Mouse (Mus musculus): ENCODE measurements around the gene Prodh2. TPM values are rescaled to one million over a fixed set of nuclear protein-coding genes. Genes with fewer than 3 reads are reported as not detected.

The Prodh2 gene
- polyA plus RNA-seq, 1 experiment from 2014 or later = 0.13 TPM

DNA sequence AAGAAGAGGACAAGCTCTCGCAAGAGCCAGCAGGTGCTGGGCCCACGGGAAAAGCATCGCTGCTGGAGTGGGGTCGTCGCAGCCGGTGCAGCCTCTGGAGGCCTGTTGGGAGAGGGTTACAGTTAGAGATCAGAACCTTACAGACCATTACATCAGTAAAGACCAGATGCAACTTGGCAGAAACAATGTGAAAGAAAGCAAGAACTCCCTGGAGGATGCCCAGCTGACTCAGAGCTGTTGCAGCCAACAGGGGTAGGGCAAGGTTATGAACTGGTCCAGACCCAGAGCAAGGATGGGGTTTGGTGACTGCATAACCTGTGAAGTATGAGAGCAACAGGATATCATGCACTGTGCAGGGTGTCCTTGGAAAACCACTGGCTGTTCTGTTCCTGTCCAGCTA lies 31.1 kb downstream of the Prodh2 start:
- ATAC-seq (ENCODE audit: extremely low read depth, insufficient number of reproducible peaks, low FRiP score, low TSS enrichment) = no peak
- no peak overlapping the region for H3K4me3 ChIP-seq
- no peak overlapping the region for H3K27ac ChIP-seq (replicated peaks)
- WGBS = 85% methylated on average over 6 of the region's 6 CpGs
- no peak overlapping the region for H3K9ac ChIP-seq
- H3K27me3 ChIP-seq (replicated peaks) = peaks cover 13% of the 10 kb centered on the region
- H3K4me1 ChIP-seq = peaks cover 10% of the 10 kb centered on the region
- no peak overlapping the region for H3K4me2 ChIP-seq
- H3K9me3 ChIP-seq = no peaks in the 10 kb centered on the region
- peaks cover 65% of the 10 kb centered on the region for H3K36me3 ChIP-seq

DNA sequence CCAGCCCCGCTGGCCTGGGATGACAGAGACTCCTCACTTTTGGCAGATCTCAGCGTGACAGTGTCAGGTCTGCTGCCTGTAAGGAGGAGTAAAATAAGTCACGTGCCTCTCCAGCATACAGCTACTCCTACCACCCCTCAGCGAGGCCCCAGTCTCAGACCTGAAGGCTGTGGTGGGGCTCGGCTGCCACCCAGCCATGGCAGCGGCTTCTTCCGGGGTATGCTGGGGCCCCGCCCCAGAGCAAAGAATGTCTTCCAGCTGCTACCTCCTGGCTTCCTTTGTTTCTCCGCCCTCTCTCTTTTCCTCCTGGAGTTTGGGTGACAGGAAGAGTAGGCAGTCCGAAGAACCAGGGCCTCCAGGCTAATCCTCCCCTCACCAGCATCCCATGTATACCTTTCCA lies 32.5 kb downstream of the Prodh2 start:
- Histone ChIP-seq H3K27ac (replicated peaks) (no peak overlapping the region), H3K9ac (peak overlapping the region; percentile 52; the same call in 1 of the 2 replicates)
- WGBS = 36% methylated on average over 10 of the region's 10 CpGs

DNA sequence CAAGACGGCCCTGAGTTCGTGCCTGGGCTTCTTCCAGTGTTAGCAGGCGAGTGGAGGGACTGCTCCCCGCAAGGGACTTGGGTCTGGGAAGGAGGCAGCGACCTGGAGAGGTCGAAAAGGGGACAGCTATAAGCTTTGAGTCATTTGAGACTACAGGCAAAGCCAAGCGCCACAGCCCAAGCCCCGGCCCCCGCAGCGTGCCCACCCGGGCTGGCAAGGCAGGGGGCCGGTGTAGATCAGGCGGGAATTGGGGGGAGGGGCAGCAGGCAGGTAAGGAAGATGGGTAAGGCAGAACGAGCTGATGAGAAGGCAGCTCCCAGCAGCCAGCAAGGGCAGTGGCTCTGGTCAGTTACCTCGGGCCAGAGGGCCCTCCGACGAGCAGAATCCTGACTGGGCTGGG lies 33.0 kb downstream of the Prodh2 start:
- H3K27ac ChIP-seq (replicated peaks) = no peak overlapping the region
- WGBS = 26% methylated on average over 17 of the region's 17 CpGs
- peak overlapping the region; percentile 52; the same call in 1 of the 2 replicates for H3K9ac ChIP-seq
- H3K4me2 ChIP-seq = peak overlapping the region; percentile 25
- H3K36me3 ChIP-seq = peaks cover 84% of the 10 kb centered on the region
- H3K4me3 ChIP-seq = 0 out of 2 replicates have a peak overlapping the region, but pooled peaks have one; percentile 3
- H3K27me3 ChIP-seq (replicated peaks) = peaks cover 12% of the 10 kb centered on the region
- no peaks in the 10 kb centered on the region for H3K9me3 ChIP-seq
- no peak for ATAC-seq (ENCODE audit: extremely low read depth, insufficient number of reproducible peaks, low FRiP score, low TSS enrichment)
- peaks cover 12% of the 10 kb centered on the region for H3K4me1 ChIP-seq

More for the DNA sequence above, 32.5 kb downstream of the Prodh2 start:
- H3K4me2 ChIP-seq = peak overlapping the region; percentile 25
- peaks cover 80% of the 10 kb centered on the region for H3K36me3 ChIP-seq
- H3K4me3 ChIP-seq = 0 out of 2 replicates have a peak overlapping the region, but pooled peaks have one; percentile 3
- H3K4me1 ChIP-seq = peaks cover 10% of the 10 kb centered on the region
- no peaks in the 10 kb centered on the region for H3K9me3 ChIP-seq
- no peak for ATAC-seq (ENCODE audit: extremely low read depth, insufficient number of reproducible peaks, low FRiP score, low TSS enrichment)
- peaks cover 12% of the 10 kb centered on the region for H3K27me3 ChIP-seq (replicated peaks)

DNA sequence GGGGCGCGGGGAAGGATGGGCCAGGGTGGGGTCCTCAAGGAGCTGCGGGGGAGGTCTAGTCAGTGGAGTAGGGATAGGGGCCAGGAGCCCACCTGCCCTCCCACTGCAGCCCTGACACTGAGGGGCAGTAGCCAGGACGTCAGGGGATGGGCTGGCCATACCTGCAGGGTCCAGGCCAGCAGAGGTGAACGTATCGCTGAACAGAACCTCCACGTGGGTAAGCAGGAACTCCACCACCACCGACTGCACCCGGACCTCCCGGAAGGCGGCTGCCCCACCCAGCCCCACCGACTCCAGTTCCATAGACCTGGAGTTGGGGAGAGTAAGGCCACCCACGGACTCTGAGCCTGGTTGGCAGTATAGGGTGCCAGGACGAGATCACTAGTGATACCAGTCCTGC lies 33.6 kb downstream of the Prodh2 start:
- H3K4me2 ChIP-seq = no peak overlapping the region
- H3K9ac ChIP-seq = peak overlapping the region; percentile 52; the same call in 1 of the 2 replicates
- no peak overlapping the region for H3K27ac ChIP-seq (replicated peaks)
- peaks cover 18% of the 10 kb centered on the region for H3K4me1 ChIP-seq
- no peak for ATAC-seq (ENCODE audit: extremely low read depth, insufficient number of reproducible peaks, low FRiP score, low TSS enrichment)
- WGBS = 82% methylated on average over 14 of the region's 14 CpGs
- peaks cover 90% of the 10 kb centered on the region for H3K36me3 ChIP-seq
- peaks cover 12% of the 10 kb centered on the region for H3K27me3 ChIP-seq (replicated peaks)
- H3K4me3 ChIP-seq = no peak overlapping the region
- no peaks in the 10 kb centered on the region for H3K9me3 ChIP-seq

DNA sequence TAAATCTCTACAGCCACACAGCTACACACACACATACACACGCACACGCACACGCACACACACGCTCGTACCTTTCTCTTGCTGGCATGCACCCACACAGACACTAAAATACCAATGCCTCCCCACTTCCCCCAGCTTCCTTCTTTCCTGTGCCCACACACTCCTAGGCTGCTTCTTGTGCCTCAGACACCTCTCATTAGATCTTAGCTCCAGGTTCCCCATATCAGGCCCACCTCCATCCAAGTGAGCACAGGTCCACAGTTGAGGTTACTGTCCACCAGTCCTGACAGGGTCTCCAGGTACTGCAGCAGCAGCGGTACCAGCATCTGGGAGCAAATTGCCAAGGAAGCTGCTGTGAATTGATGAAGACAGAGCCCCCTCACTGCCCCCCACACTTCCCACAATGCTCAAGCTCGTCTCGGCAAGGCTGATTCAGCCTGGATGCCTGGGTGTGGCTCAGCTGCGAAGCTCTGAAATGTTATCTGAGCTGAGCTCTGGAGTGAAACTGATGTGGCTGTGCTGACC lies 37.9 kb downstream of the Prodh2 start:
- Histone ChIP-seq H3K4me2 (no peak overlapping the region), H3K36me3 (peaks cover 61% of the 10 kb centered on the region), H3K9ac (peak overlapping the region; percentile 28), H3K27me3 (replicated peaks) (peaks cover 19% of the 10 kb centered on the region; the same call in 1 of the 2 replicates), H3K4me1 (peaks cover 42% of the 10 kb centered on the region), H3K9me3 (no peaks in the 10 kb centered on the region), H3K27ac (replicated peaks) (no peak overlapping the region), H3K4me3 (no peak overlapping the region)
- ATAC-seq (ENCODE audit: extremely low read depth, insufficient number of reproducible peaks, low FRiP score, low TSS enrichment) = no peak
- 73% methylated on average over 9 of the region's 9 CpGs for WGBS

DNA sequence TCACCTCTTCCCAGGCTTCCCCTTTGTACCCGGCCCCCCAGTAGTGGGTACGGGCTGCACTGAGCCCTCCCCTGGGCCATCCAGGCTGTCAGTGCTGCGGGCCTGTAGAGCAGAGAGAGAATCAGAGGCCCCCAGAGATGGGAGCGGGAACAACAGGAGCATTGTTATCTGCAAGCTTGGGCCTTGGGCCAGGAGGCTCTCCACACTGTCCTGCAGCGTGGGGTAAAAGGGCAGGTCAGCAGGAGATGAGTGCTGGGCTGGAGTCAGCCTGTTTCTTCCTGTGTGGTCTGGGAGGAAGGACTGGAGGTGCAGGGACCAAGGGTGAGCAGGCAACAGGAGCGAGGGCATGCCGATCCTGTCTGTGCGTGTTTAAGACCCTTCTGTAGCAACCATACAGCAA lies 39.5 kb downstream of the Prodh2 start:
- H3K36me3 ChIP-seq = peaks cover 48% of the 10 kb centered on the region
- peaks cover 38% of the 10 kb centered on the region for H3K4me1 ChIP-seq
- peaks cover 12% of the 10 kb centered on the region; the same call in 1 of the 2 replicates for H3K27me3 ChIP-seq (replicated peaks)
- peak overlapping the region; percentile 86 for H3K9ac ChIP-seq
- H3K4me3 ChIP-seq = no peak overlapping the region
- no peak overlapping the region for H3K27ac ChIP-seq (replicated peaks)
- H3K9me3 ChIP-seq = no peaks in the 10 kb centered on the region
- 35% methylated on average over 8 of the region's 8 CpGs for WGBS
- ATAC-seq (ENCODE audit: extremely low read depth, insufficient number of reproducible peaks, low FRiP score, low TSS enrichment) = no peak
- peak overlapping the region; percentile 75 for H3K4me2 ChIP-seq

DNA sequence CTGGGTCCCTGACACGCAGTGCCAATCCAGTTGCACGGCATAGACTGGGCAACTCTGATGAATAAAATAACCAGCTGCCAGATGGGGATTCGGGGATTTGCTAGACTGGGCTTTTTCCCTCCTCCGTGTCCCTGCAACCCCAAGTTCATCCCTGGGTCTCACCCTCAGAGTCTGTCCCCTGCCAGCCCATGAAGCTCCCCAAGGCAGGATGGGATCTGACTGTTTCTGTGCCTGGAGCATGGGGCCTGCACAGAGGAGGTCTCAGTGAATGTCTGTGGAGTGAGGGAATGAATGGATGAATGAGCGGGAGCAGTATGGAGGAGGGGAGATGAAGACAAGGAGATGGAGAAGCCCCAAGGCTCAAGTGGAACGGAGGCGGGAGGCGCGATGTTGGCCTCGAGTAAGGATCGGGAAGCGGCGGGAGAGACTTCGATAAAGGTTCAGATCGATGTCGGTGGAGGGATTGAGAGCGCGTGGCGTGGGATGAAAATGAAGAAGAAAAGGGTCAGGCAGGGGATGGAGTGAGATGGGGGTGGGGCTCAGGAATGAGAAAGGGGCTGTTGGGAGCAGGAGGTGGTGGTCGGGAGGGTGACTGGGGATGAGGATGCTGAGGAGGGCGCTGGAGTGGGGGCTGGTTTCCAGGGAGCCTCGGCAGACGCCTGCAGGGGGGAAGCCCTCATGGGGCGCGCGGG lies 40.7 kb downstream of the Prodh2 start:
- Histone ChIP-seq H3K4me3 (peak overlapping the region; percentile 81), H3K27me3 (replicated peaks) (peaks cover 12% of the 10 kb centered on the region; the same call in 1 of the 2 replicates), H3K36me3 (peaks cover 46% of the 10 kb centered on the region), H3K9ac (peak overlapping the region; percentile 86), H3K9me3 (no peaks in the 10 kb centered on the region), H3K4me1 (peaks cover 38% of the 10 kb centered on the region), H3K27ac (replicated peaks) (no peak overlapping the region), H3K4me2 (peak overlapping the region; percentile 75)
- 10% methylated on average over 25 of the region's 26 CpGs for WGBS
- ATAC-seq (ENCODE audit: extremely low read depth, insufficient number of reproducible peaks, low FRiP score, low TSS enrichment) = no peak

DNA sequence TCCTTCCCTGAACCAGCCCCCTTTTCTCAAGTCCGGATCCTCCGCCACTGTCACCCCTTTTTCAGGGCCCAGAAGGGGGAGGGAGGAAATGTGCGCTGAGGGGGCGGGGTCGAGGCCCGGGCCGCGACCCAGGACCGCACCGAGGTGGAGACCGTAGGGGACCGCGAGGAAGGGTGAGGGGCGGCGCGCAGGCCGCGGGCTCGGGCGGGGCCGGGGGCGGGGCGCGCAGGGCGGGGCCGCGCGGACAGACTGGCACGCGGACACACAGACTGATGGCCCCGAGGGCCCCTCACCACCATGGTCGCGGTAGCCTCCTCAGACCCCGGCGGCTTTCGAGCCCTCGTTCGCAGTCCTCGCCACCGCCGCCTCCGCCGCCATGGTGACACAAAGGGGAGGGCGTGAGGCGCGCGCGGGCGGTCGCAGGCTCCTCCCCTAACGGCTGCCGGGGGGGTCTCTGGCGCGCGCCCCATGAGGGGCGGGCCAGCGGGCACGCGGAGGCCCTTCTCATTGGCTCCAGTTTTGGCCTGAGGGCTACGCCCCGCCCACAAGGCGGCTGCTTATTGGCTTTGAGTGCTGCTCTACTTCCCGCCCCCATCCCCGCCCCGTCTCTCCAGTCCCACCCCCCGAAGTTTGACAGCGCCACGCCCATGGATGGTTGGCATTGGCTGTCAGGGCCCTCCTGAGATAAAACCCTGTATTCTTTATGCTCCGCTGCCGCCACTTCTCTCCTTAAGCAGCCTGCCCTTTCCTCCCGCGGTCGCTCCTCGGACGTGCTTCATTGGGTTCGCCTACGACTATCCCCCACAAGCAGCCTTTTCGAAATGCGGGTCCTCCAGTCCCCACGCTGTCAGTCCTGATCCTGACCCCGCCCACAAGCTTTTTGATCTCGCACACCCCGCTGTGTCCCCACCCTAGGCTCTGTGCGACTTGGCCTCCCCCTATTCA lies 41.5 kb downstream of the Prodh2 start, which contains the start of gene Arhgap33:
TSS of gene Arhgap33 (minus strand) at position 428 of the 945 bp plus-strand sequence.
- H3K9ac ChIP-seq = peak within 1 kb of the TSS; percentile 86
- H3K36me3 ChIP-seq = peaks cover 46% of the 10 kb centered on the region
- H3K27me3 ChIP-seq (replicated peaks) = peaks cover 9% of the 10 kb centered on the region; the same call in 1 of the 2 replicates
- H3K27ac ChIP-seq (replicated peaks) = peak within 1 kb of the TSS; percentile 32
- H3K9me3 ChIP-seq = no peaks in the 10 kb centered on the region
- peak; percentile 96 for ATAC-seq (ENCODE audit: extremely low read depth, insufficient number of reproducible peaks, low FRiP score, low TSS enrichment)
- peak within 1 kb of the TSS; percentile 75 for H3K4me2 ChIP-seq
- WGBS = under 1% methylated on average over 73 of the region's 84 CpGs
- peaks cover 38% of the 10 kb centered on the region for H3K4me1 ChIP-seq
- H3K4me3 ChIP-seq = peak within 1 kb of the TSS; percentile 81

DNA sequence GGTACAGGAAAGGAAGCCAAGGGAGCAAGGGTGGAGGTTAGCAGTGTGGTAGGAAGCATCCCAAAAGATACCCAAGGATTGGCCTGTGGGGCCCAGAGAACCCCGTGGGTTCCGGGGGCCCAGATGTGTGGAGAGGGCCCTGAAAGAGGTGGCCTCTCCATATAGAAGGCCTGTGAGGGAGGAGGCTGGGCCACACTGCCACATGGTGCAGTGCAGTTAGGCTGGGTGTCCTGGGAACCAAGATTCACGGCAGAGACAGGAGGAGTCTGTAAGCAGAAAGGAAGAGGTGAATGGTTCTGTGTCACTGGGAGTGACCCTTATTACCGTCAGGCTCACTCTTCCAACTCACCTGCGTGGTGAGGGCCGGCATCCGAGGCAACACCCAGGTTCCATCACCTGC lies 47.1 kb downstream of the Prodh2 start:
- Histone ChIP-seq H3K9ac (no peak overlapping the region), H3K4me2 (no peak overlapping the region), H3K36me3 (peaks cover 62% of the 10 kb centered on the region), H3K4me3 (no peak overlapping the region), H3K27ac (replicated peaks) (no peak overlapping the region), H3K4me1 (peaks cover 3% of the 10 kb centered on the region), H3K9me3 (no peaks in the 10 kb centered on the region), H3K27me3 (replicated peaks) (no peaks in the 10 kb centered on the region)
- 78% methylated on average over 7 of the region's 7 CpGs for whole genome bisulfite sequencing
- ATAC-seq (ENCODE audit: extremely low read depth, insufficient number of reproducible peaks, low FRiP score, low TSS enrichment) = no peak; the same call in 1 of the 2 replicates

DNA sequence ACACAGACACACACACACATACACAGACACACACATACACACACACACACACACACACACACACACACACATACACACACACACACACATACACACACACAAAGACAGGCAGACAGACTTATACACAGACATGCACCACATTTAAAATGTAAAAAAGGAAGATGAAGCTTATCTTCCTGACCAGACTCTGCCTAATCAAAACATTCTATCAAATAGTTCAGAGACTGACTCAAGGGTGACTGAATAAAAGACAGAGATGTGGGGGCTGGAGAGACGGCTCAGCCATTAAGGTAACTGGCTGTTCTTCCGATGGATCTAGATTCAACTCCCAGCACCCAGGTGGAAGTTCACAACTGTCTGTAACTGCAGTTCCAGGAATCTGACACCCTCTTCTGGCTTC lies 50.9 kb downstream of the Prodh2 start:
- 84% methylated on average over 2 of the region's 2 CpGs for WGBS
- Histone ChIP-seq H3K9ac (no peak overlapping the region), H3K4me1 (no peaks in the 10 kb centered on the region), H3K27ac (replicated peaks) (no peak overlapping the region), H3K9me3 (no peaks in the 10 kb centered on the region), H3K4me3 (no peak overlapping the region), H3K36me3 (peaks cover 83% of the 10 kb centered on the region), H3K27me3 (replicated peaks) (no peaks in the 10 kb centered on the region), H3K4me2 (no peak overlapping the region)
- no peak for ATAC-seq (ENCODE audit: extremely low read depth, insufficient number of reproducible peaks, low FRiP score, low TSS enrichment)

DNA sequence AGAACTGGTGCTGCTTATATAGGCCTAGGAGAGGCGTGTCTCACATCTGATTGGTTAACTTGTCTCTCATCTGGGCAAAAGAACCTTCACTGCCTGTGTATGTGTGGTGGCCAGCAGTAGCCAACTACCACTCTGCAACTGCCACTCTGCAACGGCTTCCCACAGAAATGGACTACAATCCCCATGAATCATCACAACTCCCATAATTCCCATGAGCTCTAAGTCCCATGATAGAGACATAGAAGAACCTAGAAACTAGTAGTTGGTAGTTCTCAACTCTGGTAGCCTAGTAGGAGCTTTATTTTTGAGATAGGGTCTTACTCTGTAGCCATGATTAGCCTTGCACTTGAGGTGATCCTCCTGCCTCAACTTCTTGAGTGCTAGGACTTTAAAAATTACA lies 56.5 kb downstream of the Prodh2 start:
- H3K9ac ChIP-seq = no peak overlapping the region
- peaks cover 20% of the 10 kb centered on the region for H3K4me1 ChIP-seq
- H3K27me3 ChIP-seq (replicated peaks) = no peaks in the 10 kb centered on the region
- no peak overlapping the region for H3K4me3 ChIP-seq
- H3K4me2 ChIP-seq = no peak overlapping the region
- peaks cover 53% of the 10 kb centered on the region for H3K36me3 ChIP-seq
- 63% methylated on average over 2 of the region's 2 CpGs for WGBS
- H3K27ac ChIP-seq (replicated peaks) = no peak overlapping the region
- no peaks in the 10 kb centered on the region for H3K9me3 ChIP-seq
- ATAC-seq (ENCODE audit: extremely low read depth, insufficient number of reproducible peaks, low FRiP score, low TSS enrichment) = no peak

All from heart, embryonic 13.5 days (tissue).